Mouse (Mus musculus) kidney, postnatal 0 days (tissue): ENCODE results near the gene Lurap1. TPM values are rescaled to one million over a fixed set of nuclear protein-coding genes. Genes with fewer than 3 reads are reported as not detected.

ENCODE experiments used
- ATAC-seq: fragments of 200-750 bp; cut with Nextera tagmentation; replicated peaks from 2 replicates; pipeline ENCODE4 v1.8.0; 2017; ENCODE audit warnings: low read depth, moderate number of reproducible peaks, moderate TSS enrichment, moderate library complexity; ENCODE audit not compliant: low FRiP score
- DNase-seq: peaks from one replicate; pipeline ENCODE4 v3.0.0-alpha.2; 2016; ENCODE audit warnings: low spot score
- H3K27ac ChIP-seq: fragments of 300-500 bp; sonication (generic); 2 replicates; pipeline ENCODE4 v1.5.1; 2014; ENCODE audit warnings: mild to moderate bottlenecking
- H3K27me3 ChIP-seq: fragments of 300-500 bp; sonication (generic); 2 replicates; pipeline ENCODE4 v1.6.1; 2014; ENCODE audit warnings: low read length, mixed read lengths; ENCODE audit not compliant: insufficient read depth
- H3K36me3 ChIP-seq: fragments of 300-500 bp; sonication (generic); 2 replicates; pipeline ENCODE4 v1.6.1; 2014; ENCODE audit warnings: low read length, mixed read lengths; ENCODE audit not compliant: insufficient read depth
- H3K4me1 ChIP-seq: fragments of 300-500 bp; sonication (generic); replicated peaks from 2 replicates; pipeline ENCODE4 v1.6.1; 2014; ENCODE audit warnings: antibody characterized with exemption, low read length, mixed read lengths; ENCODE audit not compliant: insufficient read depth
- H3K4me2 ChIP-seq: fragments of 300-500 bp; sonication (generic); 2 replicates; pipeline ENCODE4 v1.6.1; 2014; ENCODE audit warnings: mild to moderate bottlenecking, low read length, moderate library complexity, mixed read lengths
- H3K4me3 ChIP-seq: fragments of 300-500 bp; sonication (generic); replicated peaks from 2 replicates; pipeline ENCODE4 v1.5.1; 2014; ENCODE audit warnings: low read depth, low read length
- H3K9ac ChIP-seq: fragments of 300-500 bp; sonication (generic); 2 replicates; pipeline ENCODE4 v1.6.1; 2014; ENCODE audit warnings: low read depth, low read length
- H3K9me3 ChIP-seq: fragments of 300-500 bp; sonication (generic); replicated peaks from 2 replicates; pipeline ENCODE4 v1.6.1; 2016; ENCODE audit warnings: low read length, inconsistent platforms, mixed read lengths
- CTCF ChIP-seq: IDR thresholded peaks from 2 replicates; pipeline ENCODE4 v1.5.1; 2016; ENCODE audit warnings: antibody characterized with exemption, low read depth, mild to moderate bottlenecking, moderate library complexity
- WGBS: fragments of 180-500 bp; shearing (Covaris S2); extraction: QIAGEN DNeasy Blood & Tissue Kit; methylation state at CpG from one replicate; pipeline ENCODE4 v1.1.7; 2014; 5-methylcytosine and 5-hydroxymethylcytosine counted together
- polyA plus RNA-seq: library from polyadenylated mRNA; unstranded; fragments of >200 nt; fragmentation: Nextera tagmentation; extraction: Ambion mirVana; gene quantifications from 2 replicates; pipeline ENCODE4 v1.2.1, GENCODE M21; 2015

Gene Lurap1
- polyA plus RNA-seq, 1 experiment from 2014 or later, result 4.9 TPM

- TF ChIP-seq CTCF, result no peak
- ATAC-seq, result no peak
- no peaks in the 10 kb centered on the region for H3K36me3 ChIP-seq
- no peaks in the 10 kb centered on the region for H3K9me3 ChIP-seq
- H3K4me2 ChIP-seq, result no peak overlapping the region
- H3K27ac ChIP-seq, result 0 out of 2 replicates have a peak overlapping the region, but pooled peaks have one; percentile 62
- no peak overlapping the region for H3K4me3 ChIP-seq
- H3K9ac ChIP-seq, result no peak overlapping the region
- WGBS, result 87% methylated on average over 4 of the region's 4 CpGs
- peaks cover 35% of the 10 kb centered on the region for H3K4me1 ChIP-seq
- DNase-seq, result no peak
- H3K27me3 ChIP-seq, result no peaks in the 10 kb centered on the region
Observed at GRCm38 (mm10) chr4:116173752-116174151, 22.6 kb upstream of the Lurap1 start.

GRCm38 (mm10) chr4:116173072-116173471, 21.9 kb upstream of the Lurap1 start, which contains the start of the genes 1700042G07Rik and Gm49337:
TSS of gene 1700042G07Rik (plus strand) at chr4:116173372.
TSS of gene Gm49337 (plus strand) at chr4:116173384.
- Histone ChIP-seq H3K9ac (no peak within 1 kb of the TSS), H3K4me1 (peaks cover 35% of the 10 kb centered on the region), H3K27me3 (no peaks in the 10 kb centered on the region), H3K36me3 (no peaks in the 10 kb centered on the region), H3K4me3 (no peak within 1 kb of the TSS), H3K27ac (peak within 1 kb of the TSS; percentile 62; the same call in 1 of the 2 replicates), H3K9me3 (no peaks in the 10 kb centered on the region), H3K4me2 (no peak within 1 kb of the TSS)
- ATAC-seq (no peak), DNase-seq (no peak)
- TF ChIP-seq CTCF, result no peak
- WGBS, result 92% methylated on average over 6 of the region's 6 CpGs

- no peak overlapping the region for H3K4me3 ChIP-seq
- peak; percentile 25; the same call in 1 of the 2 replicates for ATAC-seq
- DNase-seq, result no peak
- no peak overlapping the region for H3K9ac ChIP-seq
- no peaks in the 10 kb centered on the region for H3K27me3 ChIP-seq
- no peak for TF ChIP-seq CTCF
- H3K4me1 ChIP-seq, result peaks cover 14% of the 10 kb centered on the region; the same call in 1 of the 2 replicates
- H3K9me3 ChIP-seq, result no peaks in the 10 kb centered on the region
- no peaks in the 10 kb centered on the region for H3K36me3 ChIP-seq
- H3K4me2 ChIP-seq, result no peak overlapping the region
- no peak overlapping the region for H3K27ac ChIP-seq
- WGBS, result 60% methylated on average over 3 of the region's 3 CpGs
Observed at GRCm38 (mm10) chr4:116169353-116169672, 18.2 kb upstream of the Lurap1 start.

GRCm38 (mm10) chr4:116168617-116169352, 17.6 kb upstream of the Lurap1 start:
- no peaks in the 10 kb centered on the region for H3K36me3 ChIP-seq
- peak; percentile 22 for ATAC-seq
- peaks cover 10% of the 10 kb centered on the region; the same call in 1 of the 2 replicates for H3K4me1 ChIP-seq
- peak; percentile 77 for TF ChIP-seq CTCF
- H3K4me2 ChIP-seq, result no peak overlapping the region
- no peak overlapping the region for H3K9ac ChIP-seq
- 81% methylated on average over 7 of the region's 8 CpGs for WGBS
- no peak overlapping the region for H3K4me3 ChIP-seq
- H3K27ac ChIP-seq, result no peak overlapping the region
- no peaks in the 10 kb centered on the region for H3K9me3 ChIP-seq
- peak; percentile 74 for DNase-seq
- H3K27me3 ChIP-seq, result no peaks in the 10 kb centered on the region

- 25% methylated on average over 7 of the region's 7 CpGs for WGBS
- Histone ChIP-seq H3K36me3 (no peaks in the 10 kb centered on the region), H3K4me1 (peaks cover 9% of the 10 kb centered on the region; the same call in 1 of the 2 replicates), H3K27me3 (no peaks in the 10 kb centered on the region), H3K4me2 (no peak within 1 kb of the TSS), H3K9me3 (no peaks in the 10 kb centered on the region), H3K27ac (no peak within 1 kb of the TSS), H3K4me3 (no peak within 1 kb of the TSS), H3K9ac (no peak within 1 kb of the TSS)
- DNase-seq, result no peak
- TF ChIP-seq CTCF, result peak; percentile 60
- ATAC-seq, result no peak
Observed at GRCm38 (mm10) chr4:116167404-116167803, 16.3 kb upstream of the Lurap1 start, which contains the start of gene Tspan1. TSS of gene Tspan1 (minus strand) at chr4:116167601.

- no peak overlapping the region for H3K4me2 ChIP-seq
- DNase-seq (no peak), ATAC-seq (no peak)
- H3K4me3 ChIP-seq, result no peak overlapping the region
- no peaks in the 10 kb centered on the region for H3K9me3 ChIP-seq
- no peak for TF ChIP-seq CTCF
- H3K27me3 ChIP-seq, result no peaks in the 10 kb centered on the region
- H3K4me1 ChIP-seq, result peaks cover 9% of the 10 kb centered on the region; the same call in 1 of the 2 replicates
- WGBS, result 49% methylated on average over 8 of the region's 8 CpGs
- no peak overlapping the region for H3K9ac ChIP-seq
- H3K36me3 ChIP-seq, result no peaks in the 10 kb centered on the region
- H3K27ac ChIP-seq, result peak overlapping the region; percentile 51; the same call in 1 of the 2 replicates
Observed at GRCm38 (mm10) chr4:116165708-116166407, 14.7 kb upstream of the Lurap1 start.
